Mouse (Mus musculus) cortical plate, adult 2 months (tissue): ENCODE measurements at regions not wholly inside any gene's neighbourhood (a gene's known extent, or its start where the extent isn't known, plus 50 kb on each side); places are given as distances from the start of the nearest gene placed in this dataset.

Source experiments
- H3K27ac ChIP-seq: fragments of 200-500 bp; 2 replicates; pipeline ENCODE4 v1.5.1; 2012; ENCODE audit warnings: low read length, control low read depth, inconsistent platforms; ENCODE audit not compliant: insufficient read depth
- H3K4me1 ChIP-seq: fragments of 200-500 bp; 2 replicates; pipeline ENCODE4 v1.6.1; 2011; ENCODE audit warnings: low read length; ENCODE audit not compliant: control insufficient read depth, insufficient read depth
- H3K4me3 ChIP-seq: fragments of 200-500 bp; 2 replicates; pipeline ENCODE4 v1.5.1; 2011; ENCODE audit warnings: mild to moderate bottlenecking, low read length, control low read depth; ENCODE audit not compliant: insufficient read depth
- CTCF ChIP-seq: fragments of 200-500 bp; IDR thresholded peaks from 2 replicates; pipeline ENCODE4 v1.5.1; 2011; ENCODE audit warnings: mild to moderate bottlenecking, control low read depth, low read length; ENCODE audit not compliant: insufficient read depth; ENCODE audit errors: extremely low read depth
- POLR2A ChIP-seq: fragments of 200-500 bp; IDR thresholded peaks from 2 replicates; pipeline ENCODE4 v1.6.1; 2011; ENCODE audit warnings: mild to moderate bottlenecking, low read length, control low read depth; ENCODE audit not compliant: insufficient read depth; ENCODE audit errors: extremely low read depth

- Histone ChIP-seq H3K4me3 (no peak overlapping the region), H3K4me1 (no peaks in the 10 kb centered on the region), H3K27ac (no peak overlapping the region)
- TF ChIP-seq CTCF (no peak), POLR2A (no peak)
Observed at GRCm38 (mm10) chr10:84008923-84009322, 286.3 kb downstream of the 1500009L16Rik start.

GRCm38 (mm10) chr10:84019381-84019780 is 296.7 kb downstream of the 1500009L16Rik start:
- TF ChIP-seq POLR2A (no peak), CTCF (peak; percentile 68)
- Histone ChIP-seq H3K27ac (no peak overlapping the region), H3K4me1 (no peaks in the 10 kb centered on the region), H3K4me3 (no peak overlapping the region)

DNA sequence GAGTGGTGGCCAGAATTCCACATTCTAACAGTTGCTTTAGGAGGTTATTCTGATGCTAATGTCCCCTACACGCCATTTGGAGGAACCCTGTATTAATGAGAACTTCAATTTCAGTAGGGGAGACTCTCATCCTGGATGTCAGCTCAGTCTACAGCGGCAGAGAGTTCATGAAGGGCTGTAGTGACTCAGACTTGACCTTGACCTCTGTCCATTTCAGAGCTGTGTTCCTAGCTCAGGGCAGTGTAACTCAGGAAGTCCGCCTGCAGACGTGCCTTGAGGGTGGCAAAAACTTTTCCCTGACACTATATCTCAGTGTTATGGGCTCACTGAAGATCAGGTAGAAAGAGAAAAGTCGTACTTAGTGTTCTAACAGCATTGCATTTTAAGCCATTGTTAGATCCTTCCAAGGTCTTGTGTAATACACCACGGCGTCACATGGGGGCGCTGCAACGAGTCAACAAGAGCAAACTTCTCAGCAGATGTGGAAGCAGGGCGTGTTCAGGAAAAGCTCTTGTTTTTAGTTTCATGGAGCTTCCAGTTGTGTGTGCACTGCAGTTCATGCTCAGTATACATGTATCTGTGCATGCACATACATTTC is 297.5 kb downstream of the 1500009L16Rik start:
- no peaks in the 10 kb centered on the region for H3K4me1 ChIP-seq
- no peak overlapping the region for H3K27ac ChIP-seq
- TF ChIP-seq CTCF (peak; percentile 63), POLR2A (no peak)
- H3K4me3 ChIP-seq: no peak overlapping the region

DNA sequence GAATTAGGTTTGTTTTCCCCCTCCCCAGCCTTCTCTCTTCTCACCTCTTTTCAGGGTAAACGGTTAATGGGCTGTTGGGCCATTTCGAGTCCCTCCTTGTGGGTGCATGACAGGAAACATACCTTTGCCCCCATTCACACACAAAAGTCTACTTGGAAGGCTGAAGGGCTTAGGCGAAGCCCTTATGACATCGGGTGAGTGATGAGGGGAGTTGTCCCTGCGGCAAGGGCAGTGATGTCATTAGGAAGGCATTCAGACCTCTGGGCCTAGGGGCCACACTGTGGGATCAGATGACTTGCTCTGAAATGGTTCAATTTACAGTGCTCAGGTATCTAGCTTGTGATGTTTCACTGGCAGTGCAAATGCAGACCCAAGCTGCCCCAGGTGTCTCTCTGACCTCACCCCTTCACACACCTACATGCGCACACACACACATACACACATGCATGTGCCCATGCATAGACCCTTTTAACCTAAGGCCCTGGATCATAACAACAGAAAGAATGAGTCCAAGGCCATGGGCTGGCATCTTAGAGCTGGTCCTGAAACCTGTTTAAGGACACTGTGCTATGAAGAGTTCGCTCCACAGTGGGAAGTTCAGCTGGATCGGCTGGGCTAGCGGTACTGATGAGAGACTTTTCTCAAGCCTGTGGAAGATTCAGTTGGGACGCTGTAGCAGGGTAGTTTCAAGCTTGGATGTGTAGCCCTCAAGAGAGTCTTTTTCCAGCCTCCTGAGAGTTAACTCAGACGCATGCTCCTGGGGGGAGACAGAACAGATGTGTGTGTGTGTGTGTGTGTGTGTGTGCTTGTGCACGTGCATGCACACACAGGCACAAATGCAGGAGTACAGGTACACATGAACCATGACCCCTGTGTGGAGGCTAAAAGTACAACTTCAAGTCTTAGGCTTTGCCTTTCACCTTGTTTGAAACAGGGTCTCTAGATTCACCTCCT is 298.8 kb downstream of the 1500009L16Rik start:
- TF ChIP-seq CTCF (no peak), POLR2A (no peak)
- no peaks in the 10 kb centered on the region for H3K4me1 ChIP-seq
- H3K4me3 ChIP-seq: no peak overlapping the region
- no peak overlapping the region for H3K27ac ChIP-seq

- Histone ChIP-seq H3K4me1 (no peaks in the 10 kb centered on the region), H3K4me3 (no peak overlapping the region), H3K27ac (no peak overlapping the region)
- TF ChIP-seq POLR2A (no peak), CTCF (no peak)
Observed at GRCm38 (mm10) chr10:84024294-84024693, 301.6 kb downstream of the 1500009L16Rik start.

GRCm38 (mm10) chr10:84024901-84025300 is 302.2 kb downstream of the 1500009L16Rik start:
- Histone ChIP-seq H3K4me3 (no peak overlapping the region), H3K4me1 (no peaks in the 10 kb centered on the region), H3K27ac (no peak overlapping the region)
- TF ChIP-seq POLR2A (no peak), CTCF (no peak)

DNA sequence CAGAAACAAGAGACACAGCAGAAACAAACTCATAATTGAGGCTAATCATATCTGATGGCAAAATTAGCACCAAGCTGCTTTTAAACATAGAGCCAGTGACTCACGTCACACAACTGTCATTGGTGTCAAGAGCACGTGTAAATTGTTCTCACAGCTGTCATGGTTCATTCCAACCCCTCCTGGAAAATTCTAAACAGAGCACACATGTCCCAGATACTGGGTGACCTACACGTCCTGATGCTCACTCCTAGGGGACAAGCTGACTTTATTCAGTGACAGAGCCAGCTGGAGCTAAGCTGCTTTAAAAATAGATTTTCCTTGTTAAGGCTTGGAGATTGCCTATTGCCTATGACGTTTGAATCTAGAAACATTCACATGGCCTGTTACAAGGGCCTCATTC is 304.1 kb downstream of the 1500009L16Rik start:
- no peaks in the 10 kb centered on the region for H3K4me1 ChIP-seq
- H3K4me3 ChIP-seq: no peak overlapping the region
- H3K27ac ChIP-seq: no peak overlapping the region
- TF ChIP-seq CTCF: no peak
- TF ChIP-seq POLR2A: no peak

DNA sequence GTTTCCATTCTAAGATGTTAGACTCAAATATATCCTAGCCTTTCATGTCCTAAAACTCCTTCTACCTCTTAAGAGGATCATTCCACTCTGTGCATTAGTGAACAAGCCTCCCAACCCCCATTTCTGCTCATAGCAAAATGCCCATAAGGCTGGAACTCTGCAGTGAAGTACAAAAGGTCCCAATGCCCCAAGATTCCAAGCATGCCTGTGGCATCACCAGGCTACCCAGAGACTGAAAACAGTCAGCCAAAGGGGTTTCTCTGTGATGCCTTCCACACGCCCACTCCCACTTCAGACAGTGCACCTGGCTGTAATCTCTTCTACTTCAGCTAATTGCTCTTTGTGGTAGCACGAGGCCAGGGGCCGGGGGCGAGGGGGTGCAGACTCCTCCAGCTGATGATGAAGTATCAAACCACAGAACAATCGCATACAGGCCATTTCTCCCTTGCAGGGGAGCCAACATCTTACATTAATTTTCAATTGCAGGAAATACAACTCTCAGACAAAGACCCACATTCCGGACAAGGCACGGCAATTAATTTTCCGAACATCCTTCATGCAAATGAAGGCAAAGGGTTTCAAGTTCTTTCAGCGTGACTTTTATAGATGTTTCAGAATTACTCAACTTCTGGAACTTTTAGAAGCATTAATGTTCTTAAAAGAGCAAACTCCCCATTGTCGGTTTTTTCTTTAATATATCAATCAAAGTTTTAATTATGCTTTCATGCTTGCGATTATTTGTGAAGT is 313.6 kb downstream of the 1500009L16Rik start:
- H3K27ac ChIP-seq: no peak overlapping the region
- no peaks in the 10 kb centered on the region for H3K4me1 ChIP-seq
- no peak overlapping the region for H3K4me3 ChIP-seq
- TF ChIP-seq POLR2A (no peak), CTCF (no peak)

- TF ChIP-seq CTCF: no peak
- no peak for TF ChIP-seq POLR2A
- Histone ChIP-seq H3K4me3 (no peak overlapping the region), H3K4me1 (no peaks in the 10 kb centered on the region), H3K27ac (no peak overlapping the region)
Observed at GRCm38 (mm10) chr10:84048706-84049105, 326.0 kb downstream of the 1500009L16Rik start.

DNA sequence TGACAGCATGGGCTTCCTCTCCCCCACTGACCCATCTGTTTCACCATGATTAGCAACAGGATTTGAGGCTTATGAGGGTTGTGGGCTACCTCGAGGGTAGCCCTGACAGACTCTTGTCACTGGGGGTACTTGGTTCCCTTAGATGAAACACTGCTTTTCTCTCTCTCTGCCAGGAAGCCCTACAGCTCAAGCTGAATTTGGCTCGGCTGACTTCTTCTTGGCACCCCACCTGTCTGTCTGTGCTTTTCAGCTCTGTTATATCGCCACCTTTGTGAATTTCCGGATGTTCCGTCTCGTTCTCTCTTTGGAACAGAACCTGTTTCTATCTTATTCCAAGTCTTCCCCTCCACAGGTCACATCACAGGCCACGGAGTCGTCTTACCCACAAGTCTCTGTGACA is 330.0 kb downstream of the 1500009L16Rik start:
- H3K4me1 ChIP-seq: peaks cover 11% of the 10 kb centered on the region
- no peak for TF ChIP-seq POLR2A
- H3K27ac ChIP-seq: no peak overlapping the region
- no peak overlapping the region for H3K4me3 ChIP-seq
